Mouse (Mus musculus) liver, adult 2 months (tissue): ENCODE results near the gene Nfkbib. TPM values are rescaled to one million over a fixed set of nuclear protein-coding genes. Genes with fewer than 3 reads are reported as not detected.
A peak's percentile ranks its signal among the peaks of the same experiment; 100 is the strongest.

ENCODE experiments used
- DNase-seq: peaks from one replicate; pipeline ENCODE4 v3.0.0-alpha.2; 2011; ENCODE audit warnings: low read depth, low spot score; ENCODE audit errors: extremely low read depth
- H3K27ac ChIP-seq: fragments of 200-500 bp; replicated peaks from 2 replicates; pipeline ENCODE4 v1.5.1; 2012; ENCODE audit warnings: low read depth, mild to moderate bottlenecking, control low read depth, inconsistent platforms, low read length; ENCODE audit not compliant: insufficient read depth
- H3K27me3 ChIP-seq: fragments of 200-500 bp; 2 replicates; pipeline ENCODE4 v1.6.1; 2012; ENCODE audit warnings: mild to moderate bottlenecking, moderate library complexity, low read length, inconsistent platforms; ENCODE audit not compliant: control insufficient read depth, insufficient read depth
- H3K36me3 ChIP-seq: fragments of 200-500 bp; 2 replicates; pipeline ENCODE4 v1.6.1; 2012; ENCODE audit warnings: low read length, inconsistent platforms; ENCODE audit not compliant: control insufficient read depth, insufficient read depth
- H3K4me1 ChIP-seq: fragments of 200-500 bp; 2 replicates; pipeline ENCODE4 v1.6.1; 2011; ENCODE audit warnings: low read length; ENCODE audit not compliant: control insufficient read depth, insufficient read depth
- H3K4me3 ChIP-seq: fragments of 200-500 bp; 2 replicates; pipeline ENCODE4 v1.5.1; 2011; ENCODE audit warnings: low read depth, mild to moderate bottlenecking, control low read depth, low read length, moderate library complexity; ENCODE audit not compliant: insufficient read depth
- H3K79me2 ChIP-seq: fragments of 200-500 bp; 2 replicates; pipeline ENCODE4 v1.6.1; 2012; ENCODE audit warnings: inconsistent platforms, mild to moderate bottlenecking, low read length, moderate library complexity; ENCODE audit not compliant: control insufficient read depth, insufficient read depth
- H3K9ac ChIP-seq: fragments of 200-500 bp; 2 replicates; pipeline ENCODE4 v1.6.1; 2012; ENCODE audit warnings: low read depth, mild to moderate bottlenecking, control low read depth, inconsistent platforms, low read length
- CTCF ChIP-seq: fragments of 200-500 bp; IDR thresholded peaks from 2 replicates; pipeline ENCODE4 v1.5.1; 2011; ENCODE audit warnings: low read depth, low read length, control low read depth
- POLR2A ChIP-seq: fragments of 200-500 bp; IDR thresholded peaks from 2 replicates; pipeline ENCODE4 v1.6.1; 2011; ENCODE audit warnings: low read length, control low read depth; ENCODE audit not compliant: insufficient read depth; ENCODE audit errors: extremely low read depth
- WGBS: fragments of 180-500 bp; shearing (Covaris S2); methylation state at CpG from one replicate; pipeline ENCODE4 v1.1.7; 2018; 5-methylcytosine and 5-hydroxymethylcytosine counted together
- polyA plus RNA-seq: library from polyadenylated mRNA; depleted of rRNA; stranded (reverse); fragments of >200 nt; gene quantifications from 2 replicates; pipeline ENCODE4 v1.2.3, GENCODE M21; 2012
- total RNA-seq: library from RNA; depleted of rRNA; stranded (reverse); fragments of >200 nt; gene quantifications from 2 replicates; pipeline ENCODE4 v1.2.3, GENCODE M21; 2014

The Nfkbib gene
- total and polyA plus RNA-seq, 2 experiments: 7.3 to 39.9 TPM

GRCm38 (mm10) chr7:28773163-28773562, 5.9 kb upstream of the Nfkbib start:
- peaks cover 7% of the 10 kb centered on the region; the same call in 1 of the 2 replicates for H3K79me2 ChIP-seq
- no peak overlapping the region for H3K27ac ChIP-seq
- no peak for DNase-seq
- H3K27me3 ChIP-seq: no peaks in the 10 kb centered on the region
- WGBS: 85% methylated on average over 3 of the region's 3 CpGs
- H3K36me3 ChIP-seq: 0 out of 2 replicates have a peak, but pooled peaks cover 3% of the 10 kb centered on the region
- H3K9ac ChIP-seq: no peak overlapping the region
- H3K4me3 ChIP-seq: no peak overlapping the region
- peaks cover 5% of the 10 kb centered on the region; the same call in 1 of the 2 replicates for H3K4me1 ChIP-seq
- TF ChIP-seq CTCF (no peak), POLR2A (no peak)

- H3K4me1 ChIP-seq: peaks cover 10% of the 10 kb centered on the region
- TF ChIP-seq POLR2A (no peak), CTCF (no peak)
- H3K79me2 ChIP-seq: peaks cover 18% of the 10 kb centered on the region; the same call in 1 of the 2 replicates
- no peak for DNase-seq
- H3K36me3 ChIP-seq: 0 out of 2 replicates have a peak, but pooled peaks cover 3% of the 10 kb centered on the region
- no peak overlapping the region for H3K4me3 ChIP-seq
- WGBS: 89% methylated on average over 11 of the region's 11 CpGs
- no peak overlapping the region for H3K9ac ChIP-seq
- H3K27me3 ChIP-seq: no peaks in the 10 kb centered on the region
- H3K27ac ChIP-seq: no peak overlapping the region
Measured at GRCm38 (mm10) chr7:28771867-28772266, 4.6 kb upstream of the Nfkbib start.

- no peak overlapping the region for H3K27ac ChIP-seq
- H3K9ac ChIP-seq: no peak overlapping the region
- DNase-seq: no peak
- H3K27me3 ChIP-seq: no peaks in the 10 kb centered on the region
- H3K79me2 ChIP-seq: peaks cover 30% of the 10 kb centered on the region; the same call in 1 of the 2 replicates
- peaks cover 9% of the 10 kb centered on the region for H3K4me1 ChIP-seq
- H3K4me3 ChIP-seq: no peak overlapping the region
- WGBS: 89% methylated on average over 3 of the region's 3 CpGs
- TF ChIP-seq CTCF (no peak), POLR2A (no peak)
- 0 out of 2 replicates have a peak, but pooled peaks cover 3% of the 10 kb centered on the region for H3K36me3 ChIP-seq
Measured at GRCm38 (mm10) chr7:28770309-28770708, 3.0 kb upstream of the Nfkbib start.

GRCm38 (mm10) chr7:28769414-28769958, 2.2 kb upstream of the Nfkbib start:
- H3K27ac ChIP-seq: no peak overlapping the region
- no peak overlapping the region for H3K4me3 ChIP-seq
- WGBS: 95% methylated on average over 9 of the region's 9 CpGs
- no peak for DNase-seq
- H3K9ac ChIP-seq: no peak overlapping the region
- TF ChIP-seq POLR2A (no peak), CTCF (no peak)
- H3K36me3 ChIP-seq: 0 out of 2 replicates have a peak, but pooled peaks cover 3% of the 10 kb centered on the region
- peaks cover 35% of the 10 kb centered on the region; the same call in 1 of the 2 replicates for H3K79me2 ChIP-seq
- peaks cover 11% of the 10 kb centered on the region for H3K4me1 ChIP-seq
- no peaks in the 10 kb centered on the region for H3K27me3 ChIP-seq

GRCm38 (mm10) chr7:28766910-28767309, 402 bp downstream of the Nfkbib start:
- TF ChIP-seq CTCF (no peak), POLR2A (no peak)
- peaks cover 11% of the 10 kb centered on the region for H3K4me1 ChIP-seq
- no peaks in the 10 kb centered on the region for H3K27me3 ChIP-seq
- H3K27ac ChIP-seq: no peak overlapping the region
- peak; percentile 14 for DNase-seq
- 6% methylated on average over 14 of the region's 14 CpGs for WGBS
- peaks cover 35% of the 10 kb centered on the region; the same call in 1 of the 2 replicates for H3K79me2 ChIP-seq
- peak overlapping the region; percentile 73 for H3K9ac ChIP-seq
- no peaks in the 10 kb centered on the region for H3K36me3 ChIP-seq
- H3K4me3 ChIP-seq: peak overlapping the region; percentile 86
